Mouse (Mus musculus) urinary bladder, adult 18-20 months (tissue): ENCODE measurements at regions not wholly inside any gene's neighbourhood (a gene's known extent, or its start where the extent isn't known, plus 50 kb on each side); places are given as distances from the start of the nearest gene placed in this dataset.

Experiments used
- DNase-seq, 2 experiments: peaks; one replicate each; pipeline ENCODE4 v3.0.0; 2022; ENCODE audit warnings: low spot score in 2 of 2, mixed read lengths in 2 of 2

DNA sequence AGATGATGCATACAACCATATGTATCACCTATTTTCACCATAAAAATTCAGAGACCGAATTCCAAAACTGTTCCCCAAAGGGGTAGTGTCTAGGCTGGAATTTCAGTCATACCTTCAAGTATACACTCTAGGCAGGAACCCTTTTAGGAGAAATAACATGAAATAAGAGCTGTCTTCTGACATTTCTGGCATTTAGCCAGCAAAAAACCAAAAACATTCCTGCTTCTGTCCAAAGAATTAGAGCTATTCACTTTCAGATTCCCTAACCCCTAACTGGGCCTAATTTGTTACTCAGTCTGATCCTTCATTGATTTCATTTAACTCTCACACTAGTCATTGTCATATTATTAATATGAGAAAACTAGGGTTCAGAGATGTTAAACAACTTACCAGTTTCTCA, 49.8 kb upstream of the Wdr75 start:
- no peak for DNase-seq
